Mouse (Mus musculus) ES-Bruce4 (cell line): ENCODE measurements around the gene Cux1.

ENCODE experiments used
- CTCF ChIP-seq: IDR thresholded peaks from one replicate; pipeline ENCODE4 v1.8.1; 2011; ENCODE audit warnings: low read depth, low read length
- EP300 ChIP-seq: IDR thresholded peaks from 2 replicates; pipeline ENCODE4 v1.6.1; 2011; ENCODE audit warnings: low read depth, low read length; ENCODE audit not compliant: insufficient read depth
- POLR2A ChIP-seq: IDR thresholded peaks from one replicate; pipeline ENCODE4 v1.8.1; 2011; ENCODE audit warnings: low read length; ENCODE audit not compliant: insufficient read depth

- no peak for TF ChIP-seq CTCF
- TF ChIP-seq POLR2A: no peak
- no peak for TF ChIP-seq EP300
Measured at GRCm38 (mm10) chr5:136326626-136327025, 240.7 kb downstream of the Cux1 start.
